Mouse (Mus musculus) neural tube, embryonic 15.5 days (tissue): Measurements from ENCODE around the gene Ppfibp2. TPM values are rescaled to one million over a fixed set of nuclear protein-coding genes. Genes with fewer than 3 reads are reported as not detected.

Experiments used
- ATAC-seq: fragments of 200-750 bp; cut with Nextera tagmentation; 2 replicates; pipeline ENCODE4 v1.8.0; 2017; ENCODE audit warnings: mild to moderate bottlenecking, moderate TSS enrichment, moderate library complexity; ENCODE audit not compliant: low FRiP score
- H3K27ac ChIP-seq: fragments of 300-500 bp; sonication (generic); replicated peaks from 2 replicates; pipeline ENCODE4 v1.5.1; 2015; ENCODE audit warnings: mild to moderate bottlenecking, inconsistent platforms
- H3K27me3 ChIP-seq: fragments of 300-500 bp; sonication (generic); replicated peaks from 2 replicates; pipeline ENCODE4 v1.6.1; 2015; ENCODE audit warnings: inconsistent platforms
- H3K36me3 ChIP-seq: fragments of 300-500 bp; sonication (generic); 2 replicates; pipeline ENCODE4 v1.6.1; 2015; ENCODE audit warnings: inconsistent platforms
- H3K4me1 ChIP-seq: fragments of 300-500 bp; sonication (generic); 2 replicates; pipeline ENCODE4 v1.6.1; 2015; ENCODE audit warnings: inconsistent platforms
- H3K4me2 ChIP-seq: fragments of 300-500 bp; sonication (generic); 2 replicates; pipeline ENCODE4 v1.6.1; 2015; ENCODE audit warnings: inconsistent platforms, mild to moderate bottlenecking, moderate library complexity
- H3K4me3 ChIP-seq: fragments of 300-500 bp; sonication (generic); replicated peaks from 2 replicates; pipeline ENCODE4 v1.5.1; 2015; ENCODE audit warnings: mild to moderate bottlenecking, inconsistent platforms
- H3K9ac ChIP-seq: fragments of 300-500 bp; sonication (generic); replicated peaks from 2 replicates; pipeline ENCODE4 v1.6.1; 2015; ENCODE audit warnings: mild to moderate bottlenecking, inconsistent platforms
- H3K9me3 ChIP-seq: fragments of 300-500 bp; sonication (generic); replicated peaks from 2 replicates; pipeline ENCODE4 v1.6.1; 2016; ENCODE audit warnings: inconsistent platforms
- WGBS: fragments of 180-500 bp; shearing (Covaris S2); methylation state at CpG from one replicate; pipeline ENCODE4 v1.1.7; 2015; ENCODE audit warnings: mixed read lengths; 5-methylcytosine and 5-hydroxymethylcytosine counted together
- polyA plus RNA-seq: library from polyadenylated mRNA; unstranded; fragments of >200 nt; fragmentation: Nextera tagmentation; extraction: Ambion mirVana; gene quantifications from 2 replicates; pipeline ENCODE4 v1.2.1, GENCODE M21; 2015

The Ppfibp2 gene
- polyA plus RNA-seq, 1 experiment from 2014 or later: 2.5 TPM

- Histone ChIP-seq H3K36me3 (no peaks in the 10 kb centered on the region), H3K4me2 (no peak overlapping the region), H3K27ac (no peak overlapping the region), H3K9ac (no peak overlapping the region), H3K4me3 (no peak overlapping the region), H3K4me1 (0 out of 2 replicates have a peak, but pooled peaks cover 6% of the 10 kb centered on the region), H3K27me3 (no peaks in the 10 kb centered on the region), H3K9me3 (no peaks in the 10 kb centered on the region)
- ATAC-seq: no peak
- WGBS: 75% methylated on average over 6 of the region's 6 CpGs
These were observed 117.7 kb downstream of the Ppfibp2 start for GRCm38 (mm10) chr7:107712743-107713142.

DNA sequence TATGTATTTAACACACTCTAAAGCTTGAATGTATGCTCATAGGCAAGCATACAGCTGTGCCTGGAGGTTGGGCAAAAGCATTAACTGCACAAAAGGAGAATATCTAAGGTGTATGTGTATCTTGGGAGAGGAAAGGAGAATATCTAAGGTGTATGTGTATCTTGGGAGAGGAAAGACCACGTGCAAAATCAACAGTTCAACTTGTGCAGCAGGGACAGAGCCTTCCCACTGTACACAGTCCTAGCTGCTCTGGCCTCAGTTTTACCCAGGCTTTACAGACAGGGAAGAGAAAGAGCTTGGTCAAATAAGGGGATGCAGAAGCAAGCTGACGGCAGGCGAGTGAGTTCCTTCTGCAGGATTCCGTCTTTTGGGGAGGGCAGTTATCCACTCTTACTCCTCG, 119.1 kb downstream of the Ppfibp2 start:
- WGBS: 87% methylated on average over 5 of the region's 5 CpGs
- ATAC-seq: no peak
- Histone ChIP-seq H3K9ac (no peak overlapping the region), H3K4me2 (no peak overlapping the region), H3K27me3 (no peaks in the 10 kb centered on the region), H3K4me1 (no peaks in the 10 kb centered on the region), H3K9me3 (no peaks in the 10 kb centered on the region), H3K4me3 (no peak overlapping the region), H3K36me3 (no peaks in the 10 kb centered on the region), H3K27ac (no peak overlapping the region)

- H3K4me3 ChIP-seq: no peak overlapping the region
- ATAC-seq: no peak
- no peak overlapping the region for H3K9ac ChIP-seq
- no peak overlapping the region for H3K4me2 ChIP-seq
- no peaks in the 10 kb centered on the region for H3K36me3 ChIP-seq
- no peaks in the 10 kb centered on the region for H3K4me1 ChIP-seq
- H3K27ac ChIP-seq: no peak overlapping the region
- no peaks in the 10 kb centered on the region; the same call in 1 of the 2 replicates for H3K9me3 ChIP-seq
- 88% methylated on average over 1 of the region's 1 CpGs for WGBS
- H3K27me3 ChIP-seq: no peaks in the 10 kb centered on the region
These were observed 125.8 kb downstream of the Ppfibp2 start for GRCm38 (mm10) chr7:107720771-107721170.

DNA sequence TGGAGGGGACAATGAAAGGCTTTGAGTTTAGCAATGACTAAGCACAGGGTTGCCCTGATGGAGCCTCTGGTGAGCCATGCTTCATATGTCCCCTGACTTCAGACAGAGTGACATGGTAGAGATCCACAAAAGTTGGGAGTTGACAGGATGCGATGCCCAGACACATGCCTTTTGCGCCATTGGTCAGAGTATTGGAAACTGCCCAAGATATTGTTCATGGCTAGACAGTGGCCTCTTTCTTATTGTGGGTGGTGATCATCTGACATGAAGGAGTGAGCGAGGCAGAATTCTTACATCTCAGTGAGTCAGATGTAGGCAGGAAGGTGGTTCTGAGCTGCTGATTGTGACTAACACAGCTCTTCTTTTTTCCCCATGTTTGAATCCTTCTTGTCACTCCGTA, 127.5 kb downstream of the Ppfibp2 start:
- H3K9ac ChIP-seq: no peak overlapping the region
- H3K9me3 ChIP-seq: no peaks in the 10 kb centered on the region; the same call in 1 of the 2 replicates
- no peak overlapping the region for H3K4me3 ChIP-seq
- 96% methylated on average over 4 of the region's 4 CpGs for whole genome bisulfite sequencing
- no peaks in the 10 kb centered on the region for H3K4me1 ChIP-seq
- H3K27ac ChIP-seq: no peak overlapping the region
- no peak overlapping the region for H3K4me2 ChIP-seq
- no peaks in the 10 kb centered on the region for H3K36me3 ChIP-seq
- H3K27me3 ChIP-seq: no peaks in the 10 kb centered on the region
- no peak for ATAC-seq

DNA sequence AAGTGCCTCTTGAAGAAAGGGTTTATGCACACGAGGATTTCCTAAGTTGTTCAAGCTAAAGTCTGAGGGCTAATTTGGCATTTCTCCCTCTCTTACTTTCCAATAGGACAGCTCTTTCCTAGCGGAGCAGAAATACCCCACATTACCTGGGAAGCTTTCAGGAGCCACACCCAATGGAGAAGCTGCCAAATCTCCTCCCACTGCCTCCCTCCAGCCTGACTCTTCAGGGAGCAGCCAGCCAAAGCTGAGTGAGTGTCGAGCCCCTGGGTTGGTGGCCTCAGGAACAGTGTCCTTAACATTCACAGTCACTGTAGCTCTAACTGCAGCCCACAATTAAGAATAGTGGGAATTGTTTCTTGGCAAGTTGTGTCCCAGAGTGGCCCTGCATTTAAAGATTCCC, 132.5 kb downstream of the Ppfibp2 start:
- 71% methylated on average over 3 of the region's 3 CpGs for WGBS
- Histone ChIP-seq H3K9me3 (no peaks in the 10 kb centered on the region; the same call in 1 of the 2 replicates), H3K9ac (no peak overlapping the region), H3K4me1 (no peaks in the 10 kb centered on the region), H3K36me3 (no peaks in the 10 kb centered on the region), H3K4me2 (no peak overlapping the region), H3K4me3 (no peak overlapping the region), H3K27ac (no peak overlapping the region), H3K27me3 (no peaks in the 10 kb centered on the region)
- ATAC-seq: no peak

GRCm38 (mm10) chr7:107730587-107730986, 135.6 kb downstream of the Ppfibp2 start:
- no peaks in the 10 kb centered on the region for H3K27me3 ChIP-seq
- no peak overlapping the region for H3K4me3 ChIP-seq
- H3K36me3 ChIP-seq: no peaks in the 10 kb centered on the region
- H3K9me3 ChIP-seq: no peaks in the 10 kb centered on the region; the same call in 1 of the 2 replicates
- no peak overlapping the region for H3K27ac ChIP-seq
- H3K9ac ChIP-seq: no peak overlapping the region
- 87% methylated on average over 10 of the region's 10 CpGs for WGBS
- no peaks in the 10 kb centered on the region for H3K4me1 ChIP-seq
- no peak for ATAC-seq
- no peak overlapping the region for H3K4me2 ChIP-seq

GRCm38 (mm10) chr7:107733162-107733561, 138.2 kb downstream of the Ppfibp2 start:
- H3K4me1 ChIP-seq: no peaks in the 10 kb centered on the region
- H3K27ac ChIP-seq: no peak overlapping the region
- H3K4me2 ChIP-seq: no peak overlapping the region
- no peaks in the 10 kb centered on the region for H3K9me3 ChIP-seq
- WGBS: 74% methylated on average over 2 of the region's 2 CpGs
- no peak for ATAC-seq
- H3K9ac ChIP-seq: no peak overlapping the region
- no peak overlapping the region for H3K4me3 ChIP-seq
- H3K36me3 ChIP-seq: no peaks in the 10 kb centered on the region
- no peaks in the 10 kb centered on the region for H3K27me3 ChIP-seq

DNA sequence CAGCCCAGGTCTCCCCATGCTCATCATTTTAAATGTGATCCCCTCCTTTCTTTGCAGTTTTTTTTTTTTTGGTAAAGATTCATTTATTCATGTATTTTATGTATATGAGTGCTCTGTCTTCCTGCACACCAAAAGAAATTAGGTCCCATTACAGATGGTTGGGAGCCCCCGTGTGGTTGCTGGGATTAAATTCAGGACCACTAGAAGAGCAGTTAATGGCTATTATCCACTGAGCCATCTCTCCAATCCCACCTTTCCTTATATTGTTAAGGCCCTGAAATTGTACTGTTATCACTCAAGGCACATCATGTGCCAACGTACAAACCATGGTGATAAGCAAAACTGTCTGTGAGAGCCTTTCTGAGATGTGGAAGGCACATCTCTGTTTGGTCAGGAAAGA, 143.7 kb downstream of the Ppfibp2 start:
- H3K4me2 ChIP-seq: no peak overlapping the region
- no peaks in the 10 kb centered on the region for H3K9me3 ChIP-seq
- no peaks in the 10 kb centered on the region for H3K36me3 ChIP-seq
- 44% methylated on average over 2 of the region's 2 CpGs for WGBS
- no peaks in the 10 kb centered on the region for H3K27me3 ChIP-seq
- no peak for ATAC-seq
- no peaks in the 10 kb centered on the region for H3K4me1 ChIP-seq
- H3K27ac ChIP-seq: no peak overlapping the region
- H3K4me3 ChIP-seq: no peak overlapping the region
- no peak overlapping the region for H3K9ac ChIP-seq

DNA sequence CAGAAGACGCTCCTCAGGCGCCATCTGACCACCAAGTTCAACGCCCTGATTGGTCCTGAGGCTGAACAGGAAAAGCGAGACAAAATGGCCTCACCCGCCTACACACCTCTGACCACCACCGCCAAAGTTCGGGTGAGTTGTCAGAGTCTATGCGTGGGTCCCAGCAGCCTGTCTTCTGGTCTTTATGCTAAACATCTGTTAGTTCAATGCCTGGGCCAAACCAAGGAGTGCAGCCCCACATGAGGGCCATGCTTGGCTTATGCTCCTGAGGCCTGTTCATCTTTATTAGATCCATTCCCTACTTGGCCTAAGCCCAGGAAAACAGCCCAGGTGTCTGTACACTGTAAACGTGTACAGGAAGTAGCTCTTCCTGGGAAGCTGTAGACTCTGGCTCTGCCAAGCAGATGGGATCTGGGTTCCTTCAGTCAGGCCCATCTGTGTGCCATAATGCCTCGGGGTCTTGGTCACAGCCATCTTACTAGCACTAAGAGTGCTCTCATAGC, 148.0 kb downstream of the Ppfibp2 start:
- ATAC-seq: no peak
- no peaks in the 10 kb centered on the region for H3K27me3 ChIP-seq
- no peak overlapping the region for H3K27ac ChIP-seq
- no peak overlapping the region for H3K4me2 ChIP-seq
- no peaks in the 10 kb centered on the region for H3K9me3 ChIP-seq
- H3K9ac ChIP-seq: no peak overlapping the region
- WGBS: 92% methylated on average over 10 of the region's 10 CpGs
- no peak overlapping the region for H3K4me3 ChIP-seq
- no peaks in the 10 kb centered on the region for H3K36me3 ChIP-seq
- no peaks in the 10 kb centered on the region for H3K4me1 ChIP-seq

DNA sequence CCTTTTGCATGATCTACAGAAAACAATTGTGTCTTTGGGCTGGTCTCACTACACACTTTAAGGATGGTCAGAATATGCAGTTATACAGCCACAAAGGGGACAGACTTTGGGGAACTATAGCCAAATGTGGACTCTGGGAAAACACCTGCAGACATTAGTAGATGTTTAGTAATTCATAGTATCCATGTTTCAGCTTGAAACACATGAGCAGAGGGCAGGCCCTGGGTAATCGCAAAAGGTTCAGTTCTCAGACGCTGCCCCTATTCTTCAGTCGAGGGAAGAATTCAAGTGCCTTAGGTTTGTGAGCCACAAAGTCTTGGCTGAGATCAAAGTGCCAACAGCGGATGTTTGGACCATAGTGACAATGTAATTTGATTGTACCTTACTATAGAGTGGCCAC, 149.4 kb downstream of the Ppfibp2 start:
- no peaks in the 10 kb centered on the region for H3K9me3 ChIP-seq
- no peak overlapping the region for H3K4me2 ChIP-seq
- H3K4me1 ChIP-seq: no peaks in the 10 kb centered on the region
- ATAC-seq: no peak
- H3K27me3 ChIP-seq: no peaks in the 10 kb centered on the region
- H3K9ac ChIP-seq: no peak overlapping the region
- H3K27ac ChIP-seq: no peak overlapping the region
- H3K36me3 ChIP-seq: no peaks in the 10 kb centered on the region
- no peak overlapping the region for H3K4me3 ChIP-seq
- whole genome bisulfite sequencing: 91% methylated on average over 4 of the region's 4 CpGs

GRCm38 (mm10) chr7:107745111-107745510, 150.1 kb downstream of the Ppfibp2 start:
- Histone ChIP-seq H3K9ac (no peak overlapping the region), H3K27me3 (no peaks in the 10 kb centered on the region), H3K4me3 (no peak overlapping the region), H3K36me3 (no peaks in the 10 kb centered on the region), H3K9me3 (no peaks in the 10 kb centered on the region), H3K4me2 (no peak overlapping the region), H3K4me1 (no peaks in the 10 kb centered on the region), H3K27ac (no peak overlapping the region)
- ATAC-seq: no peak
- WGBS: 78% methylated on average over 2 of the region's 2 CpGs

DNA sequence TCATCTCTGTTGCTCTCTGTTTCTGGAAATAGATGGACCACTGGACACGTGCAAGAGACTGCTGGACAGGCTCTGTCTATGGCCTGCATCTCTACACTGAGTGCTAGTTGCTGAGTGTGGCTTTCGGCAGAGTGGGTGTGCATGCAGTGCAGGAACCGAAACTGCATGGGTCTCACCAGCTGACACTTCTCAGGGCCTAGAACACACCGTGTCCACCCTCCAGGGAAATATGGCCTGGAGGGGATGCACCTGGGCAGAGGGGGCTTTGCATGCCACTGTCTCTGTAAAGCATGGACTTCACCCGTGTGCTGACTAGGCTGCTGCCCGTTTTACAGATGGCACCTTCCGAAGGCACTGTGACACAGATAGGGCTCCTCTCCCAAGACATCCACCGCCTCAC, 151.0 kb downstream of the Ppfibp2 start:
- no peak overlapping the region for H3K4me2 ChIP-seq
- no peak overlapping the region for H3K9ac ChIP-seq
- H3K9me3 ChIP-seq: no peaks in the 10 kb centered on the region
- H3K27me3 ChIP-seq: no peaks in the 10 kb centered on the region
- H3K36me3 ChIP-seq: no peaks in the 10 kb centered on the region
- 93% methylated on average over 8 of the region's 8 CpGs for WGBS
- H3K27ac ChIP-seq: no peak overlapping the region
- no peak for ATAC-seq
- no peak overlapping the region for H3K4me3 ChIP-seq
- no peaks in the 10 kb centered on the region for H3K4me1 ChIP-seq

DNA sequence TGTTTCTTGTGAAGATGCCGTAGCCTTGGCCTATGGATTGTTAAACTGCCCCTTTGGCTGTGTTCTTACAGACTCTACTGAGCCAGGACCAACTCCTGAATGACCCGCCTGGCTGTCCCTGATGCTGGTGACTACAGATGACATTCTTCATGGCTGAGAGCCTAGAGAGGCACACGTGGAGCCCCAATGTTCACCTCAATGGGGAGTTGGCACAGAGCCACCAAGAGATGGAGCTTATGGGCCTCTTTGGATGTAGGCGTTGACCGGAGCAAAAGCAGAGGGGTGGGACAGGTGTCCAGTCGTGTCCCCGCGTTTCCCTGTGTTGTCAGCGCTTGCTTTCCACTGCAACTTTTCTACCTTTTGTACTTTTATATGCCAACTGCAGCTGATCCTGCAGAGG, 152.5 kb downstream of the Ppfibp2 start:
- Histone ChIP-seq H3K9me3 (no peaks in the 10 kb centered on the region), H3K27ac (no peak overlapping the region), H3K9ac (no peak overlapping the region), H3K4me2 (no peak overlapping the region), H3K27me3 (no peaks in the 10 kb centered on the region), H3K36me3 (no peaks in the 10 kb centered on the region), H3K4me1 (no peaks in the 10 kb centered on the region), H3K4me3 (no peak overlapping the region)
- no peak for ATAC-seq
- 88% methylated on average over 9 of the region's 9 CpGs for WGBS
